Mouse (Mus musculus) spleen, postnatal 4 days (tissue): ENCODE measurements around the gene Erbb4.
A peak's percentile ranks its signal among the peaks of the same experiment; 100 is the strongest.

Source experiments
- DNase-seq, 2 experiments: peaks; one replicate each; pipeline ENCODE4 v3.0.0; 2022; ENCODE audit warnings: low spot score in 2 of 2

Erbb4 gene

GRCm38 (mm10) chr1:69107485-69108158 is at the start of gene Erbb4:
Gene Erbb4 (minus strand): TSS chr1:69108059.
- no peak for DNase-seq

- DNase-seq = no peak
Measured at GRCm38 (mm10) chr1:69157346-69157745, 49.5 kb upstream of the Erbb4 start.

GRCm38 (mm10) chr1:69141341-69141740 is 33.5 kb upstream of the Erbb4 start:
- DNase-seq = no peak

GRCm38 (mm10) chr1:69139519-69139868 is 31.6 kb upstream of the Erbb4 start:
- DNase-seq = no peak

- no peak for DNase-seq
Measured at GRCm38 (mm10) chr1:69138856-69139518, 31.1 kb upstream of the Erbb4 start.

- DNase-seq = no peak
Measured at GRCm38 (mm10) chr1:69124147-69124848, 16.4 kb upstream of the Erbb4 start.

- DNase-seq = no peak
Measured at GRCm38 (mm10) chr1:69118249-69118938, 10.5 kb upstream of the Erbb4 start.

- no peak for DNase-seq
Measured at GRCm38 (mm10) chr1:69108159-69108925, 483 bp upstream of the Erbb4 start.

- DNase-seq = peak in 1 of 2 experiments; percentile 59
Measured at GRCm38 (mm10) chr1:69106937-69107461, 860 bp downstream of the Erbb4 start.

GRCm38 (mm10) chr1:69106322-69106761 is 1.5 kb downstream of the Erbb4 start:
- no peak for DNase-seq

GRCm38 (mm10) chr1:69105493-69106321 is 2.2 kb downstream of the Erbb4 start:
- no peak for DNase-seq

- no peak for DNase-seq
Measured at GRCm38 (mm10) chr1:69105096-69105492, 2.8 kb downstream of the Erbb4 start.

GRCm38 (mm10) chr1:69103211-69103706 is 4.6 kb downstream of the Erbb4 start:
- no peak for DNase-seq

GRCm38 (mm10) chr1:69101670-69102069 is 6.2 kb downstream of the Erbb4 start:
- DNase-seq = no peak

- no peak for DNase-seq
Measured at GRCm38 (mm10) chr1:69093052-69093451, 14.8 kb downstream of the Erbb4 start.

GRCm38 (mm10) chr1:69089331-69089730 is 18.5 kb downstream of the Erbb4 start:
- no peak for DNase-seq

GRCm38 (mm10) chr1:69085753-69086152 is 22.1 kb downstream of the Erbb4 start:
- DNase-seq = no peak

GRCm38 (mm10) chr1:69048918-69049317 is 58.9 kb downstream of the Erbb4 start:
- DNase-seq = no peak

GRCm38 (mm10) chr1:69046228-69046978 is 61.5 kb downstream of the Erbb4 start:
- DNase-seq = no peak
